Mouse (Mus musculus): ENCODE results near the gene Pheta1. TPM values are rescaled to one million over a fixed set of nuclear protein-coding genes. Genes with fewer than 3 reads are reported as not detected.

The Pheta1 gene
- total and polyA plus RNA-seq, 3 experiments = 8.1 to 8.8 TPM; not detected in 1

DNA sequence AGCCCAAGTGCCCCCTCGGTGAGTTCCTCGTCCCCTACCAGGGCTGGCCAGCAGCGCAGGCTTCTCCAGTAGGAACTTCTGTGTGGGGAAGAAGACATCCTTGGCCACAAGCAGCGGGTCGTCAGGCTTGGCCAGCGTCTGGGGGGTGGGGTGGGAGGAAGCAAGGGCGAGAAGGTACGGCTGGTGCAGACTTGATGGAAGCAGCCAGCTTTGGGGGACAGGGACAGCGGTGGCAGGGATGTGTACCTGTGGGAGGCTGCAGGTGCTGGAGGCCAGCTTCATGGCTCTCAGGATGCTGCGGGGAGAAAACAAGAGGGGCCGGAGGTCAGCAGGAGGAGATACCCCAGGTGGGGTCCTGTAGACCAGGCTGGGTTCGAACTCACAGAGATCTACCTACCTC is 26.3 kb downstream of the Pheta1 start:
- Histone ChIP-seq H3K9ac (ENCODE audit: control insufficient read depth, low read depth, low read length, poor library complexity, severe bottlenecking) (no peak overlapping the region), H3K79me2 (ENCODE audit: control insufficient read depth, insufficient read depth, low read length, poor library complexity) (no peaks in the 10 kb centered on the region), H3K4me1 (ENCODE audit: control insufficient read depth in 1 of 2, insufficient read depth in 2 of 2, low read length in 2 of 2) (no peaks in the 10 kb centered on the region), H3K9me3 (replicated peaks; ENCODE audit: insufficient read depth, low read length) (no peaks in the 10 kb centered on the region), H3K36me3 (ENCODE audit: control insufficient read depth in 1 of 2, insufficient read depth in 2 of 2, low read length in 2 of 2) (no peaks in the 10 kb centered on the region), H3K4me3 (ENCODE audit: control insufficient read depth in 1 of 2, insufficient read depth in 1 of 2, low read depth in 2 of 2, low read length in 2 of 2) (no peak overlapping the region), H3K27ac (ENCODE audit: control insufficient read depth, low read depth, low read length) (no peak overlapping the region), H3K27me3 (ENCODE audit: control insufficient read depth in 1 of 2, insufficient read depth in 2 of 2, low read length in 2 of 2) (no peaks in the 10 kb centered on the region)
- no peak for TF ChIP-seq JUND (IDR thresholded peaks at IDR 0.05; ENCODE audit: low read depth, low read length)
- no peak for TF ChIP-seq RCOR1 (IDR thresholded peaks at IDR 0.05; ENCODE audit: low read depth, low read length)
- TF ChIP-seq NELFE (IDR thresholded peaks at IDR 0.05; ENCODE audit: low read depth, low read length) = no peak
- no peak for TF ChIP-seq ZKSCAN1 (IDR thresholded peaks at IDR 0.05; ENCODE audit: low read depth, low read length)
- DNase-seq (ENCODE audit: low read depth, low spot score) = no peak

DNA sequence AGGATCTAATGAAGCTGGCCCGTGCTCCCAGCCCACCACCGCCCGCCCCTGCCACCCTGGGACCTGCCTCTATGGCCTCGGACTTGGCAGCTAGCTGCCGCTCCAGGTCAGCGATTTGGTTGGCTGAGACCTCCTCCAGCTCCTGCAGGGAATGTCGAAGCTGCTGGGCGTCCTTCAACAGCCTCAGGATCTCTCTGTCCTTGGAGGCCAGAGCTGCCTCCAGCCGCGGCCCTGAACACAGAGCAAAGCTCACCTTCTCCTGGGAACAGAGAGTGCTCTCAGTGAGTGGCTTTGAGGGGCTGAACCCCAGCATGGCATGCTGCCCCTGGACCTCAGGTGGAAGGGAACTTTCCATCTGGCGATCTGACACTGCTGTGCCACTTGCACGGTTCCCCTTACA is 28.1 kb downstream of the Pheta1 start:
- no peaks in the 10 kb centered on the region for H3K9me3 ChIP-seq (replicated peaks; ENCODE audit: insufficient read depth, low read length)
- no peaks in the 10 kb centered on the region for H3K4me1 ChIP-seq (ENCODE audit: control insufficient read depth in 1 of 2, insufficient read depth in 2 of 2, low read length in 2 of 2)
- H3K36me3 ChIP-seq (ENCODE audit: control insufficient read depth in 1 of 2, insufficient read depth in 2 of 2, low read length in 2 of 2) = no peaks in the 10 kb centered on the region
- no peak overlapping the region for H3K4me3 ChIP-seq (ENCODE audit: control insufficient read depth in 1 of 2, insufficient read depth in 1 of 2, low read depth in 2 of 2, low read length in 2 of 2)
- H3K27me3 ChIP-seq (ENCODE audit: control insufficient read depth in 1 of 2, insufficient read depth in 2 of 2, low read length in 2 of 2) = no peaks in the 10 kb centered on the region
- no peak for DNase-seq (ENCODE audit: low read depth, low spot score)
- H3K9ac ChIP-seq (ENCODE audit: control insufficient read depth, low read depth, low read length, poor library complexity, severe bottlenecking) = no peak overlapping the region
- H3K79me2 ChIP-seq (ENCODE audit: control insufficient read depth, insufficient read depth, low read length, poor library complexity) = no peaks in the 10 kb centered on the region
- TF ChIP-seq POLR2AphosphoS2 (IDR thresholded peaks at IDR 0.05; ENCODE audit: low read length) (no peak), MYB (IDR thresholded peaks at IDR 0.05; ENCODE audit: low read depth, low read length) (no peak), JUND (IDR thresholded peaks at IDR 0.05; ENCODE audit: low read depth, low read length) (no peak), MAX (IDR thresholded peaks at IDR 0.05; ENCODE audit: low read length) (no peak), USF2 (IDR thresholded peaks at IDR 0.05; ENCODE audit: borderline replicate concordance in 1 of 2, insufficient read depth in 1 of 2, low read depth in 1 of 2, low read length in 2 of 2) (no peak), CHD2 (IDR thresholded peaks at IDR 0.05; ENCODE audit: low read length) (no peak), MAFK (IDR thresholded peaks at IDR 0.05; ENCODE audit: borderline replicate concordance, low read depth, low read length) (no peak), ZMIZ1 (IDR thresholded peaks at IDR 0.05; ENCODE audit: low read depth, low read length) (no peak)
- H3K27ac ChIP-seq (ENCODE audit: control insufficient read depth, low read depth, low read length) = no peak overlapping the region

DNA sequence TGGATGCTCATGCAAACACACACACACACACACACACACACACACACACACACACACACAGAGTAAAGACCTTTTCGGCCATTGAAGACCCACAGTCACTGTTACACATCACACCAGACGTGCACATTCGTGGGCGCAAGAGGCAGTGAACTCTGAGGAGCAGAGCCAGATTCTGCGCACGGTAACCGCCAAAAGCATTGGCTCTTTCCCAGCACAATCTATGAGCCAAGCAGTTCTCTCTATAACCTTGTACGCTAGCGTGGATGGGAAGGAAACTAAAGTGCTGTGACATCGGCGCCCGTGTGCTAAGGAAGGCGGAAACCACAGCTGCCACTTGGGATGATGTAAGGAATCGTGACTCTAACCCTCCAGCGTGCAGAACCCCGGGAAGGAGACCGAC is 29.9 kb downstream of the Pheta1 start:
- TF ChIP-seq SIN3A (IDR thresholded peaks at IDR 0.05; ENCODE audit: low read length) = no peak
- no peak for TF ChIP-seq KAT2A (conservative IDR thresholded peaks at IDR 0.05; ENCODE audit: low read depth, low read length)
- no peak for TF ChIP-seq MYB (IDR thresholded peaks at IDR 0.05; ENCODE audit: low read depth, low read length)
- no peak for TF ChIP-seq TBP (IDR thresholded peaks at IDR 0.05; ENCODE audit: low read depth, low read length)
- TF ChIP-seq BHLHE40 (IDR thresholded peaks at IDR 0.05; ENCODE audit: borderline replicate concordance, low read depth, low read length) = no peak
- TF ChIP-seq POLR2AphosphoS2 (IDR thresholded peaks at IDR 0.05; ENCODE audit: low read length) = no peak
- TF ChIP-seq USF2 (IDR thresholded peaks at IDR 0.05; ENCODE audit: borderline replicate concordance in 1 of 2, insufficient read depth in 1 of 2, low read depth in 1 of 2, low read length in 2 of 2) = no peak
- TF ChIP-seq ZMIZ1 (IDR thresholded peaks at IDR 0.05; ENCODE audit: low read depth, low read length) = no peak
- no peak for TF ChIP-seq CHD2 (IDR thresholded peaks at IDR 0.05; ENCODE audit: low read length)
- no peak for TF ChIP-seq CTCF (IDR thresholded peaks at IDR 0.05 in 2 of 3, conservative IDR thresholded peaks at IDR 0.05 in 1 of 3; ENCODE audit: control insufficient read depth in 1 of 3, insufficient read depth in 1 of 3, low read depth in 2 of 3, low read length in 3 of 3, poor library complexity in 1 of 3, severe bottlenecking in 1 of 3)
- TF ChIP-seq SMC3 (IDR thresholded peaks at IDR 0.05; ENCODE audit: low read depth, low read length) = no peak
- no peaks in the 10 kb centered on the region for H3K4me1 ChIP-seq (ENCODE audit: control insufficient read depth in 1 of 2, insufficient read depth in 2 of 2, low read length in 2 of 2)
- no peak overlapping the region for H3K4me3 ChIP-seq (ENCODE audit: control insufficient read depth in 1 of 2, insufficient read depth in 1 of 2, low read depth in 2 of 2, low read length in 2 of 2)
- H3K36me3 ChIP-seq (ENCODE audit: control insufficient read depth in 1 of 2, insufficient read depth in 2 of 2, low read length in 2 of 2) = no peaks in the 10 kb centered on the region
- no peaks in the 10 kb centered on the region for H3K9me3 ChIP-seq (replicated peaks; ENCODE audit: insufficient read depth, low read length)
- H3K79me2 ChIP-seq (ENCODE audit: control insufficient read depth, insufficient read depth, low read length, poor library complexity) = no peaks in the 10 kb centered on the region
- H3K27ac ChIP-seq (ENCODE audit: control insufficient read depth, low read depth, low read length) = no peak overlapping the region
- no peak for DNase-seq (ENCODE audit: low read depth, low spot score)
- H3K9ac ChIP-seq (ENCODE audit: control insufficient read depth, low read depth, low read length, poor library complexity, severe bottlenecking) = no peak overlapping the region
- H3K27me3 ChIP-seq (ENCODE audit: control insufficient read depth in 1 of 2, insufficient read depth in 2 of 2, low read length in 2 of 2) = no peaks in the 10 kb centered on the region
